Mouse (Mus musculus) neutrophil, adult 5-6 weeks (primary cell): ENCODE results near the gene Spink2. TPM values are rescaled to one million over a fixed set of nuclear protein-coding genes. Genes with fewer than 3 reads are reported as not detected.
A peak's percentile ranks its signal among the peaks of the same experiment; 100 is the strongest.
"Not testable (repeated sequence)": the region's sequence is repeated elsewhere in the genome, so short reads cannot be mapped to it uniquely, and the experiment has no call there.

Experiments used
- ATAC-seq: fragments of 151-379, 151-347 bp; 2 replicates; pipeline ENCODE4 v1.8.0; 2017; ENCODE audit warnings: mild to moderate bottlenecking, moderate TSS enrichment; ENCODE audit not compliant: insufficient number of reproducible peaks, poor library complexity, low FRiP score, severe bottlenecking; ENCODE audit errors: extremely low read depth
- total RNA-seq: library from RNA; stranded (forward); fragments of 200-1000 nt; gene quantifications from 2 replicates; pipeline ENCODE4 v1.2.3, GENCODE M21; 2017

Spink2 gene
- not detected in 2 replicates for total RNA-seq

- ATAC-seq, result no peak
Observed at GRCm38 (mm10) chr5:77211236-77211635, at the start of gene Spink2. TSS of gene Spink2 (minus strand) at chr5:77211471.

- no peak for ATAC-seq
Observed at GRCm38 (mm10) chr5:77260141-77260540, 48.9 kb upstream of the Spink2 start.

GRCm38 (mm10) chr5:77259315-77259714 is 48.0 kb upstream of the Spink2 start:
- no peak for ATAC-seq

- no peak for ATAC-seq
Observed at GRCm38 (mm10) chr5:77257603-77258002, 46.3 kb upstream of the Spink2 start.

GRCm38 (mm10) chr5:77254402-77254801 is 43.1 kb upstream of the Spink2 start:
- no peak for ATAC-seq

GRCm38 (mm10) chr5:77253154-77253553 is 41.9 kb upstream of the Spink2 start:
- peak; percentile 42; the same call in 1 of the 2 replicates for ATAC-seq

- ATAC-seq, result 0 out of 2 replicates have a peak, but pooled peaks have one; percentile 22
Observed at GRCm38 (mm10) chr5:77252115-77252827, 41.0 kb upstream of the Spink2 start.

GRCm38 (mm10) chr5:77251656-77252055 is 40.4 kb upstream of the Spink2 start:
- no peak for ATAC-seq

GRCm38 (mm10) chr5:77250083-77250482 is 38.8 kb upstream of the Spink2 start:
- no peak for ATAC-seq

- ATAC-seq, result peak; percentile 72
Observed at GRCm38 (mm10) chr5:77245787-77246671, 34.8 kb upstream of the Spink2 start.

- no peak for ATAC-seq
Observed at GRCm38 (mm10) chr5:77245463-77245786, 34.2 kb upstream of the Spink2 start.

- ATAC-seq, result no peak
Observed at GRCm38 (mm10) chr5:77244331-77244987, 33.2 kb upstream of the Spink2 start.

GRCm38 (mm10) chr5:77237104-77237503 is 25.8 kb upstream of the Spink2 start:
- ATAC-seq, result no peak

GRCm38 (mm10) chr5:77234921-77235320 is 23.6 kb upstream of the Spink2 start:
- no peak for ATAC-seq

GRCm38 (mm10) chr5:77231863-77232262 is 20.6 kb upstream of the Spink2 start:
- ATAC-seq, result not testable (repeated sequence)

- peak; percentile 82 for ATAC-seq
Observed at GRCm38 (mm10) chr5:77228986-77229385, 17.7 kb upstream of the Spink2 start.

GRCm38 (mm10) chr5:77223043-77223975 is 12.0 kb upstream of the Spink2 start:
- ATAC-seq, result no peak

GRCm38 (mm10) chr5:77217724-77218123 is 6.5 kb upstream of the Spink2 start:
- ATAC-seq, result peak; percentile 43; the same call in 1 of the 2 replicates
